Mouse (Mus musculus): ENCODE data around the gene Slc12a5.

Slc12a5 gene

GRCm38 (mm10) chr2:165032533-165032932 lies 71.9 kb downstream of the Slc12a5 start:
- DNase-seq (ENCODE audit: low spot score in 2 of 2) = no peak

DNA sequence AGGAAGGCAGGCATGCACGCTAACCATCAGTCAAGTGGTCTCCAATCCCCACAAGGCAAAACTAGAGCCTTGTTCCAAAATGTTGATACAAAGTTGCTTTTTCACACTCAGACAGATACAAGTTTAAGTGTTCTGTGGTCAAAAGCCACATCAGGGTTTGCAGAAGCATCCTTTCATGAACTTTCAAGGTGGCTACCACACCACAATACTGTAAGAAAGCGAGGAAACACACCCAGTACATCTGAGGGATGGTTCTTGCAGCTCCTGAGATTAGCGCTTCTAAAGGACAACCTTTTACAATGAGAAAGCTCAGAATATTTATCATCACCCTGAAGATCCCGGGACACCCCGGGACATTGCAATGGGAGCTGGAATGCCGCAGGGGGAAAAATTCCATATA lies 72.7 kb downstream of the Slc12a5 start:
- no peak for DNase-seq (ENCODE audit: low spot score in 2 of 2)

DNA sequence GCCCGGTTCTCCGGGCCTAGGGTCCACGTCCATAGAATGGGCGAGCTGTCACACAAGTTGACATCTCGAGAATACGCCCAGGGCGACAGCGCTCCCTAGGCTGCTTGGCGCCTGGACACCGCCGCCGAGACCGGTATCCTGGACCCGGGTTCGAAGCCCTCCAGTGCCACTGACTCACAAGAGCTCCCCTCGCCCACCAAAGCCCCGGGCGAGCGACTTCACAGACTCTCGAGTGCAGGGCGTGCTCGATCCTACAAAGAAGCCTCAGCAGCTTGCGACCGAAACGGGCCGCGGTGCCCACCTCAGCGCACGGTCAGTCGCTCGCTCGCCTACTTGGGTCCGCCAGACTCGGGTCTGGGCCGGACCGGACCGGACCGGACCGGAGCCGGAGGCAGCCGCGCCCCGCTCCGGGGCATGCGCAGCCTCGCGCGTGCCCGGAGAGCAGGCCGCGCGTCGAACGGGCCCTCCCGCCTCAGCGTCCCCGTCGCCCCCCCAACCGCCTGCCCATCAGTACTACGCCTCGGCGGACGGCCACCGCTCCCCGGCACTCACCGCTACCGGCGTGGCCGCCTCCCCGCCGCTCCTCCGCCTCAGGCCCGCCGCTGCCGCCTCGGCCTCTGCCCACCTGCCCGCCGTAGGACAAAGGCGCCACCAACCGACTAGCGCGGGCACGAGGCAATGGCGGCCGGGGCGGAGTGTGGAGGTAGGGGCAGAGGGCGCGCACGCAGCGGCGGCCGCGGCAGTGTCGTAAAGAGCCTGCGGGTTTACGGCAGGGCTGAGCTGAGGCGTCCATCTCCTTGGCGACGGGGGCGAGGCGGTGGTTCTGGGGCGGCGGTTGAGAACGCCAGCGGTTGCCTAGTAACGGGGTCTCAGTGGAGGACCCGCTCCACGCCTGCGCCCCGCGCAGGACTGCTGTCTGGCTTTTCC lies 73.8 kb downstream of the Slc12a5 start, which contains the start of gene Ncoa5:
TSS of gene Ncoa5 (minus strand) at position 737 of the 927 bp plus-strand sequence.
- DNase-seq (ENCODE audit: low spot score in 2 of 2) = peak; percentile 97 to 99

GRCm38 (mm10) chr2:165035058-165035431 lies 74.4 kb downstream of the Slc12a5 start:
- DNase-seq (ENCODE audit: low spot score in 2 of 2) = no peak

DNA sequence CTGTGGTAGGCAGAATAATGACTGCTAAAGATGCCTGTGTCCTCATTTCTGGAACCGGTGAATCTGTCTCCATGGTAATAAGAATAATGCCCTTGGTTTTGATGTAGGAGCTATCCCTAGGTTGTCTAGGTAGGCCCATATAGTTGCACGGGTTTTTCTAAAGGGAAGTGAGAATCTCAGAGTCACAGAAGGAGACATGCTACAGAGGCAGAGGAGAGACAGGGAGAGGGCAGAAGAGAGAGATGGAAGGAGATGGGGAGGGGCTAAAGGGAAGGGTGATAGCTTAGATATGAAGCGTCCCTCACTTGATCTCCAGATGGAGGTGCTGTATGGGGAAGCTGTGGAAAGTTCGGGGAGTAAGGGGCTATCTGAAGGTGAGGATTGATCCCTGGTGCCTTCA lies 76.8 kb downstream of the Slc12a5 start:
- DNase-seq (ENCODE audit: low spot score in 2 of 2) = no peak

- DNase-seq (ENCODE audit: low spot score in 2 of 2) = no peak
Measured at GRCm38 (mm10) chr2:165042126-165042525, 81.5 kb downstream of the Slc12a5 start.

DNA sequence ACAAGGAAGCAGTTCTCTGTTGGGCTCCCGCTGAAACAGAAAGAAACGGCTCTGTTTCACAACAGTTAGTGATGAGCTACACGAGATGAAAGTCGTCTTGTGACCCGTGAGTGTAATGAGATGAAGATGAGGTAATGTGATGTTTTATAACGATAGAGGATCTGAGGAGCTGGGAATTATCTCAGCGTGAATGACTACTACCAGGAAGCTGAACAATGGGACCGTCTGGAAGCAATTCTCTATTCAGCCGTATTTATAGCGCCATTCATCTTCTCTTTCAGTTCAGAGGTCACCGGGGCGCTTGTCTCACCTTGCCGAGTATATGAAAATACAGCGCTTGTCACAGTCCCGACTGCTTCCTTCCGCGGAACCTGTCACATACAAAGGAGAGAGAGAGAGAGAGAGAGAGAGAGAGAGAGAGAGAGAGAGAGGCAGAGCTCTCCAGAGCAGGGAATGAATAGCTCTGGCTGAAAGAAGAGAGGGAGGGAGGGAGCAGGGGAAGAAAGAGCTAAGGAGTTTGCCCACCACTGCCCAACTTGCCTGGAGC lies 82.6 kb downstream of the Slc12a5 start:
- no peak for DNase-seq (ENCODE audit: low spot score in 2 of 2)

DNA sequence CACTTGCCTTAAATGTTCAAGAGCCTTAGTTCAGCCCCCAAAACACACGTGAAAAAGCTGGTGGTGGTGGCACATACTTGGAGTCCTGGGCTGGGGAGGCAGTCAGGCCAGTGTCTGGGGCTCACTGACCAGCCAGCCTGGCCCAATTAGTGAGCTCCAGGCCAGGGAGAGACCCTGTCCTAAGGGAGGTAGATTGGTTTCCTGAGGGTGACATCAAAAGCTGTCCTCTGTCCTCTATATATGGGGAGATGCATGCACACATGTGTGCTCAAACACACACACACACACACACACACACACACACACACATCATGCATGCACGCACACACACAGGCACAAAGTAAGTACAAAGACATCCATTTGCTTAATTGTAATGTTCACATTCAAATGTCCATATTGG lies 83.1 kb downstream of the Slc12a5 start:
- DNase-seq (ENCODE audit: low spot score in 2 of 2) = no peak

- no peak for DNase-seq (ENCODE audit: low spot score in 2 of 2)
Measured at GRCm38 (mm10) chr2:165049044-165049443, 88.4 kb downstream of the Slc12a5 start.

All from frontal cortex, postnatal 10 days (tissue).